Mouse (Mus musculus): ENCODE data around the gene Pla2g4b. TPM values are rescaled to one million over a fixed set of nuclear protein-coding genes. Genes with fewer than 3 reads are reported as not detected.

The Pla2g4b gene
- total and polyA plus RNA-seq, 3 experiments, result 0.90 to 2.7 (median 2.5) TPM

- Histone ChIP-seq H3K4me1 (ENCODE audit: control insufficient read depth in 1 of 2, insufficient read depth in 2 of 2) (no peaks in the 10 kb centered on the region), H3K4me2 (ENCODE audit: insufficient read depth, low read depth, poor library complexity, severe bottlenecking) (no peak overlapping the region), H3K4me3 (replicated peaks in 1 of 3; ENCODE audit: low read depth in 2 of 3, low read length in 2 of 3, poor library complexity in 1 of 3) (no peak overlapping the region), H3K9ac (ENCODE audit: insufficient read depth, low read depth) (no peak overlapping the region), H3K36me3 (replicated peaks in 1 of 2; ENCODE audit: control insufficient read depth in 1 of 2, insufficient read depth in 1 of 2, low read length in 1 of 2) (no peaks in the 10 kb centered on the region), H3K27ac (ENCODE audit: insufficient read depth, low read depth) (no peak overlapping the region), H3K79me2 (replicated peaks; ENCODE audit: control insufficient read depth, extremely low read depth, insufficient read depth, poor library complexity, severe bottlenecking) (no peaks in the 10 kb centered on the region), H3K9me3 (replicated peaks; ENCODE audit: low read length) (no peaks in the 10 kb centered on the region), H3K27me3 (replicated peaks) (peaks cover 46% of the 10 kb centered on the region)
- no peak for TF ChIP-seq GABPA (IDR thresholded peaks at IDR 0.05; ENCODE audit: insufficient replicate concordance, low read depth, low read length)
- TF ChIP-seq ZMIZ1 (IDR thresholded peaks at IDR 0.05; ENCODE audit: low read depth, low read length), result no peak
- TF ChIP-seq HCFC1 (IDR thresholded peaks at IDR 0.05; ENCODE audit: low read depth, low read length), result no peak
- TF ChIP-seq TBP (conservative IDR thresholded peaks at IDR 0.05; ENCODE audit: low read depth, low read length), result no peak
- no peak for TF ChIP-seq MAFK (IDR thresholded peaks at IDR 0.05; ENCODE audit: insufficient replicate concordance, low read length)
- no peak for TF ChIP-seq PAX5 (IDR thresholded peaks at IDR 0.05; ENCODE audit: low read length)
- TF ChIP-seq ZC3H11A (IDR thresholded peaks at IDR 0.05; ENCODE audit: low read depth, low read length), result no peak
- TF ChIP-seq CTCF (conservative IDR thresholded peaks at IDR 0.05 in 1 of 2, IDR thresholded peaks at IDR 0.05 in 1 of 2; ENCODE audit: low read depth in 2 of 2, low read length in 2 of 2), result no peak
- TF ChIP-seq POLR2A (IDR thresholded peaks at IDR 0.05; ENCODE audit: low read depth, low read length), result no peak
- in situ Hi-C loops (cut with MboI; ENCODE audit: low pct_ligation_motif_present, low pct_unique_long_range_greater_than_20kb, low sequenced_read_pairs), result no loop called here
- dilution Hi-C loops (cut with MboI; ENCODE audit: extremely low pct_ligation_motif_present, extremely low pct_unique_long_range_greater_than_20kb, low sequenced_read_pairs), result no loop called here
- DNase-seq (ENCODE audit: extremely low read depth), result no peak
Measured at GRCm38 (mm10) chr2:120060190-120060589, 27.0 kb downstream of the Pla2g4b start.

DNA sequence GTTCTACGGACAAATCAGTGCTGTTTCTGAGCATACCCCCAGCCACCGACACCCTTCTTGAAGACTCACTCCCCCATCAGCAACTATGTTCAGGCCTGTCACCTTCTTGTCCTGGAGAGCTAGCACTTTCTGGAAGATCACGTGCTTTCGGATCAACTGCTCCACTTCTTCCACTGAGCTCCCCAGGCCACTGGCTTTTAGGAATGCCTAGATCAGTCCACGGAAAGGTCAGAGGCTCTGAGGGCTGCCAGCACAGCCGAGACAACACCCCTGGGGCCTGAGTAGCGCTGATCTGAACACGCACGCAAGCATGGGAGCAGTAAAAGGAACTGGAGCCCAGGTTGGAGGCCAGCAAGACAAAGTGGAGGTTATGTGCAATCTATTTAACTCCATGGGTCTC is 27.4 kb downstream of the Pla2g4b start:
- peaks cover 42% of the 10 kb centered on the region for H3K27me3 ChIP-seq (replicated peaks)
- no peak overlapping the region for H3K27ac ChIP-seq (ENCODE audit: insufficient read depth, low read depth)
- no peaks in the 10 kb centered on the region for H3K36me3 ChIP-seq (replicated peaks in 1 of 2; ENCODE audit: control insufficient read depth in 1 of 2, insufficient read depth in 1 of 2, low read length in 1 of 2)
- H3K4me2 ChIP-seq (ENCODE audit: insufficient read depth, low read depth, poor library complexity, severe bottlenecking), result no peak overlapping the region
- TF ChIP-seq CHD1 (IDR thresholded peaks at IDR 0.05; ENCODE audit: low read depth, low read length) (no peak), MEF2A (IDR thresholded peaks at IDR 0.05; ENCODE audit: borderline replicate concordance, low read depth, low read length) (no peak), USF2 (conservative IDR thresholded peaks at IDR 0.05; ENCODE audit: low read depth, low read length) (no peak), RAD21 (IDR thresholded peaks at IDR 0.05; ENCODE audit: low read depth, low read length) (no peak), CTCF (conservative IDR thresholded peaks at IDR 0.05 in 1 of 2, IDR thresholded peaks at IDR 0.05 in 1 of 2; ENCODE audit: low read depth in 2 of 2, low read length in 2 of 2) (no peak), SMC3 (IDR thresholded peaks at IDR 0.05; ENCODE audit: low read depth, low read length) (no peak), IRF4 (IDR thresholded peaks at IDR 0.05; ENCODE audit: low read depth, low read length) (no peak), ZKSCAN1 (IDR thresholded peaks at IDR 0.05; ENCODE audit: borderline replicate concordance, low read depth, low read length) (no peak), ELF1 (IDR thresholded peaks at IDR 0.05; ENCODE audit: low read depth, low read length) (no peak), ETS1 (conservative IDR thresholded peaks at IDR 0.05; ENCODE audit: low read depth, low read length) (no peak), USF1 (IDR thresholded peaks at IDR 0.05; ENCODE audit: low read depth, low read length) (no peak), NRF1 (IDR thresholded peaks at IDR 0.05; ENCODE audit: low read depth, low read length) (no peak), ZMIZ1 (IDR thresholded peaks at IDR 0.05; ENCODE audit: low read depth, low read length) (no peak), MXI1 (IDR thresholded peaks at IDR 0.05; ENCODE audit: low read depth, low read length) (no peak), E2F4 (IDR thresholded peaks at IDR 0.05; ENCODE audit: insufficient replicate concordance, low read depth, low read length) (no peak), BHLHE40 (IDR thresholded peaks at IDR 0.05; ENCODE audit: low read depth, low read length) (no peak), ZNF384 (IDR thresholded peaks at IDR 0.05; ENCODE audit: low read depth, low read length) (no peak), POLR2A (IDR thresholded peaks at IDR 0.05; ENCODE audit: low read depth, low read length) (no peak)
- H3K4me1 ChIP-seq (ENCODE audit: control insufficient read depth in 1 of 2, insufficient read depth in 2 of 2), result no peaks in the 10 kb centered on the region
- no peak overlapping the region for H3K4me3 ChIP-seq (replicated peaks in 1 of 3; ENCODE audit: low read depth in 2 of 3, low read length in 2 of 3, poor library complexity in 1 of 3)
- dilution Hi-C loops (cut with MboI; ENCODE audit: extremely low pct_ligation_motif_present, extremely low pct_unique_long_range_greater_than_20kb, low sequenced_read_pairs) (no loop called here), in situ Hi-C loops (cut with MboI; ENCODE audit: low pct_ligation_motif_present, low pct_unique_long_range_greater_than_20kb, low sequenced_read_pairs) (no loop called here)
- no peaks in the 10 kb centered on the region for H3K79me2 ChIP-seq (replicated peaks; ENCODE audit: control insufficient read depth, extremely low read depth, insufficient read depth, poor library complexity, severe bottlenecking)
- no peaks in the 10 kb centered on the region for H3K9me3 ChIP-seq (replicated peaks; ENCODE audit: low read length)
- no peak for DNase-seq (ENCODE audit: extremely low read depth)
- no peak overlapping the region for H3K9ac ChIP-seq (ENCODE audit: insufficient read depth, low read depth)

Measured in CH12.LX (cell line).